Mouse (Mus musculus) spleen, postnatal 4 days (tissue): ENCODE data around the gene Hoxb2.

Source experiments
- DNase-seq, 2 experiments: peaks; one replicate each; pipeline ENCODE4 v3.0.0; 2022; ENCODE audit warnings: low spot score in 2 of 2

Hoxb2 gene

DNA sequence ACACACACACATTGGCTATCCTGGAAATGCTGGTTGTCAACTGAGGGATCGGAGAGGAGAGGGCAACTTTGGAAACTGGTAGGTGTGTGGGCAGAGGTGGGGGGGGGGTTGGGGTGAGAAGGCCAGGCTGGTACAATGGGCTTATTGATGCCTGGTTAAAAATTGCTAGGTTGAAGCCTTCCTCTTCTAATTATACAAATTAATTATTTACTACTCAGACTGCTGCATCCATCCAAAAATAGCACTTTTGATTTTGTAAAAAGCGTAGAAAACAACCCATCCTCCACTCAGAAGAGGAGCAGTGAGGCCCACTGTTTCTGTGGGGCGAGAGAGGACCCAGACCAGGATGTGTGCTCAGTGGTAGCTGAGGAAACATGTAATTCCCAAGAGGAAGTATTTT, 15.3 kb upstream of the Hoxb2 start:
- no peak for DNase-seq

DNA sequence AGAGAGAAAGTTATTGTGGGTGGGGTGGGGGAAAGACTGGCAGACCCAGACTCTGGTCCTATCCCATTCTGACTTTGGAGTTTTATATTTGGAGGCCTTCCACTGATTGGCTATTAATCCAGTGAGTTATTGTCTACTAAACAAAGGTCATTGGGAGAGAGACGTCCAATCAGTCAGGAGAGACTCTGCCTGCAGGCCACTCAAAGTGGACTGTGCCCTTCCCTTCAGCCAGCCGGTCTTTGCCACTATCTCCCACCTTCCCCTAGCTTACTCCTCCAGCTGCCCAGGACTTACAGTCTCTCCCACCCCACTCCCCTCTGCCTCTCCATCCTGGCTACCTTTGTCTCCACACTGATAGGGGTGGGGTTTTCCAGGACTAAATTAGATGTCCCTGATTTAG, 13.7 kb upstream of the Hoxb2 start:
- no peak for DNase-seq

DNA sequence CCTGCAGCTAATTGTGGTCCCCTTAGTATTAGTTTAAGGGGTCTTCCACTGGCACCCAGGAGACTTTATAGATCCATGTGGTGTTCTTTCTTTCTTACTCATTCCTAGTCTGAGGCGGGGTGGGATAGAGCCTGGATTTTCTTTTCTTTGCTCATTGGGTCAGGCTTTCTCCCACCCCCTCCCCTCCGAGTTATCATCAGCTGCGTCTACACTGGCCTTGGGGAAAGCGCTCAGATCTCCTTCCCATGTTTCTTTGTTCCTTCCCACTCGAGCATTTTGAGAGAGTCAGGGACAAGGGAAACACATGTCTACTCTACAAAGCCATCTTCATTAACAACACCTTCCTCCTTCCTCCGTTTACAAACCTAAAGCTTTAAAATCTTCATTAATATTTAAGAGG, 13.3 kb upstream of the Hoxb2 start:
- no peak for DNase-seq

DNA sequence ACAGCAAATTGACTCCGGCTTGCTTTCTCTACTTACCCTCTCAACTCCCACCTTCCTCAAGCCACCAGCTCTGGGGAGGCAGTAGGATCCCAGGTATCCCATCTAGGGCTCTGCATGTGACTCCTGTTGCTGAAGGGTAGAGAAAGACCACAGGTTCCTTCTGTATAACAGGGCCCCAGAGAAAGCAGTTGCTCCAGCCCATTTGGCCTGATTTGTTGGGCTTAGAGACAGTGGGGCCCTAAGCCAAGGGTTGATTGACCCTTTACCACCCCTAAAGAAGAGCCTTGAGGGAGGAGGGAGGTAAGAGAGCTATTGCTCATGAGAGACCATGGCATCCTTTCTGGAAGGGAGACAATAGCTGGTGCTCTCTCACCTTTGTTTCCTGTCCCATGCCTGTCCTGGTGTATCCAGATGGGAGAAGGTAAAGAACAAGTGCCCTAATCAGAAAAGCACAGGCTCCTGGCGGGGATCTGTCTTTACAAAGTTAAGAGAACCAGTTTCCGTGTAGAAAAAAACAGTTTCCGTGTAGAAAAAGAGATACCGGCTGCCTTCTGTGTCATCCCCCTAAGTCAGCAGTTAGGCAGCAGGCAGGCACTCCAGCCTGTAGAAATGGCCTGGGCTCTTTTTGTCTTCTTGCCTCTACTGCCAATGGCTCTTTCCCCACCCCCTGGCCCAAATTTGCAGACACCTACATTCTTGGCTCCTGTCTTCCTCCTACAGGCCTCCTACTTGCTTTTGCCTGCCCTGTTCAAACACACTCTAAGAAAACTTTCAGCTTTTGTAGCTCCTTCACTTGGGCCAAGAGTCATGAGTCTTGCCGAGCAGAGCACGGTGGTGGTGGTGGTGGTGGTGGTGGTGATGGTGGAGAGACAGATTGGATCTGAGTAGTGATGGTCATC, 11.1 kb upstream of the Hoxb2 start:
- no peak for DNase-seq

DNA sequence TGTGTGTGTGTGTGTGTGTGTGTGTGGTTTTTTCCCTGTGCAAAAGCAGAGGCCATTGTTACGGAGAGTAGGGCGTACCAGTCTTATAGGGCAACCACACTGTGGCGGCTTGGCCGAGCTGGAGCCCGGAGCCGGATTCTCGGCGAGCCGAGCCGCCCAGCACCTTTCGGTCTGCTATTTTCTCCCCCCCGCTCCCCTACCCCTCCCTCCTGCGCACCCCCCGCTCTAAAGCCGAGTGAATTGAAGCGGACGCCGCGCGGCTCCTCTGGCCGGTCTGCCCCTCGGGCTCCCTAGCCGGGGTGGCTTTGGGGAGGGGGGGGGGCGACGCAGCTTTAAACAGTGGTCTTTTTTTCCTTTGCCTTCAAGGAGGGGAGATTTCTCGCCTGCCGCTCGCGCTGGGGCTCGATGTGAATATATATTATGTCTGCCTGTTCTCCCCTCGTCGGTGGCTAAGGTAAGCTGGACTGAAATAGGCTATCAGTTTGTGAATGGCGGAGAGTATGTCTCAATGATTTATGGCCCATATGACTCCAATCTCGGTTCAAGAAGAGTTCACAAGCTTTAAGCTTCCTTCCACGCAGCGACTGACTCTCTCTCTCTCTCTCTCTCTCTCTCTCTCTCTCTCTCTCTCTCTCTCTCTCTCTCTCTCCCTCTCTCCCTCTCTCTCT, 9.5 kb upstream of the Hoxb2 start:
- no peak for DNase-seq

DNA sequence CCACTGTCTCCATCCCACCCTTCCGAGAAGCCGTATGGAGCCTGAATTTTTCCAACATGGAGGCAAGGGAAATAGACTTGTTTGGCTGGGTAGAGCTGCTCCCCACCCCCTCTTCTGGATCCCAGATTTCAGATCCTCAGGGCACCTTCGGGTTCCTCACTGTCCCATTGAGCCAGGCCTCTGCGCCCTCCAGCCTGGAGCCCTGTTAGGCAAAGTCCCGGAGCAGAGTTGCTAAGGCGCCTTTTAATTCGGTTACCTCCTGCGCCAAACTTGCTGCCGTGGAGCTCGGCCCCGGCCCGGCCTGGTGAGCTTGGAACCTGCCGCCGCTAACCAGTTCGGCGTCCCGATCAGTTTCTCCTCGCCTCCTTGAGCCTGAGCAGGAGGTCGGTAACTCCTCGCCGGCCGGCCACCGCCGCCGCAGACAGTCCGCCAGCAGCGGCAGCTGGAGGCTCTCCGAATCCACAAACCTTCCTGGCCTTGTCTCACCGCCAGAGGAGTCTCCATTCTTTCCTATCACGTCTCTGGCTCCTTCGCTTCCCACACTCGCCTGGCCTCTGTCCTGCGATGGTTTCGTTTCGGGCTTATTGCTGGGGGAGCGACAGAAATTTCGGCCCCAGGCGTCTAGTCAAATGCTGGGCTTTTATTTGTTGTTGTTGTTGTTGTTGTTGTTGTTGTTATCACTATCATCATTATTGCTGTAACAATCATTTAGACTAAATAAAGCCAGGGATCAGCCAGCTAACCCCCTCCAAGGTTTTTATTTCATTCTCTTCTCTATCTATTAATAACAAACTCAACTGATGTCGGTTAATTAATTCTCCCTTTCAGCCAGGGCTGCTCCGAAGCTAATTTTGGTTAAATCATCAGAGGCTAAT, 8.4 kb upstream of the Hoxb2 start:
- DNase-seq = no peak

DNA sequence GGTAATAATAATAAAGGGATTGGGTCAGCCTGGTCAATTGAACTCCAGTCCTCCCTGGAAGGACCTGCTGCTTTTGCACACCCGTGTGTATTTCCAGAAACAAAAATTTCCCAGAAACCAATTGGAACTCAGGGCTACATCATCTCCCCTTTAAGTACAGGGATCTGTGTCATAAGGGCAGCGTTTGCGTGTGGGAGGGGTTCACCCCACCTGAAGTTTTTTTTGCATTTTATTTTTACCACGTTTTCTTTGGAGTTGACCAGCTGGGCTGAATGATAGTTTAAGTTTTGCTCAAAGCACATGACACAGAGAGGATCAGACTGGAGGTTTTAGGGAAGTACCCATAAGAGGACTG, 7.8 kb upstream of the Hoxb2 start:
- DNase-seq = no peak

DNA sequence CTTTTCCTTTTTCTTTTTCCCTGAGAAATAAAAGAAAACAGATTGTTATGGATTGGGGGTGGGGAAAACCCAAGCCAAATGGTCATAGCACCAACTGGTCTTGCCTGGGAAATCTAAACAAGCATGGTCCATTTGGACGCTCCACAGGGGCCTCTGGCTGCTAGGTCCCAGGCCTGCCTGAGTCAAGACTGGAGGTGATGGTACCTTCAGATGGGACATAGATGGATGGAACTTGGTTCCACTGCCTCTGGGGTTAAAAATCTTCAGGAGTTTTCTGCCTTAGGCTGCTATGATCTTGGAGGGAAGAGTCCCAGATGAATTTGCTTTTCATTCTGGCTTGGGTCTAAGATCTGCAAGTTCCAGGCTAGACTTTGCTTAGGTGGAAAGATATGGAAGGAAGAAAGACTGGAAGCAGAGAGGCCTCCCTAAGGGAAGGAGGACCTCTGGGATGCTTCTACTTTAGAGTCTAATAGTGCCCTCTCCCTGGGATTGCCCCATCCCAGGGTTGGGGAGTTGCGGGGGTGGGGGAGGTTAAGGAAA, 7.0 kb upstream of the Hoxb2 start:
- DNase-seq = no peak

DNA sequence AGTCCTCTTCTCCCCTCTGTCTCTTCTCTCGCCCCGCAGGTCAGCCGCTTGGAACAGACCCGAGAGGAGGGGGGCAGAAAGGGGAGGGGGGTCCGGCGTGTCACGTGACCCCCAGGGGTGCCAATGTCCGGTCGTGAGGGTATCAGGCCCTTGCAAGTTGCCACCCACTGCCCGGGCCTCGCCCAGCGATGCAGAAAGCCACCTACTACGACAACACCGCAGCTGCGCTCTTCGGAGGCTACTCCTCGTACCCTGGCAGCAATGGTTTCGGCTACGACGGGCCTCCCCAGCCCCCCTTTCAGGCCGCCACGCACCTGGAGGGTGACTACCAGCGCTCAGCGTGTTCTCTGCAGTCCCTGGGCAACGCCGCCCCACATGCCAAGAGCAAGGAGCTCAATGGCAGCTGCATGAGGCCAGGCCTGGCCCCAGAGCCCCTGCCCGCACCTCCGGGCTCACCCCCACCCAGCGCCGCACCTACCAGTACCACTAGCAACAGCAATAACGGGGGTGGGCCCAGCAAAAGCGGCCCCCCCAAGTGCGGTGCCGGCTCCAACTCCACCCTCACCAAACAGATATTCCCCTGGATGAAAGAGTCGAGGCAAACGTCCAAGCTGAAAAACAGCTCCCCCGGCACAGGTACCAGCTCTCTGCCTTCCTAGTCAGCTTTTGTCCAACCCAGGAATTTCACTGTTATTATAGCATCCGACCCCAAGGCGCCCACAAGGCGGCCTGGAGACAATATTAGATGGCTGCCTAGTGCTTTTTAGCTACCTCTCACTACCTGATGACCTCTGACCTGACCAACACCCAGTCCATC, 6.1 kb upstream of the Hoxb2 start:
- no peak for DNase-seq

DNA sequence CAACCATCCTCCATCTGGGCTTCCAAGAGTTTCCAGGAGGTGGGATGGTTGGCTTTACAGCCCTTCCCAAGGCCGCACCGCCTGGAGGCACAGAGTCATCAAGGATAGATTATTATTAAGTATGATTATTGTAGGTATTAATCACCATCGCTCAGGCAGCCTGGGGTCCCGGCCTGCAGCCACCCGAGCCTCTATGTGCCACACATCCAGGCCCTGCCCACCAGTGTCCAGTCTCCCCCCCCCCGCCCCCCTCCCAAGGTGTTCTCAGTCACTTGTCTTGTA, 5.5 kb upstream of the Hoxb2 start:
- DNase-seq = no peak

DNA sequence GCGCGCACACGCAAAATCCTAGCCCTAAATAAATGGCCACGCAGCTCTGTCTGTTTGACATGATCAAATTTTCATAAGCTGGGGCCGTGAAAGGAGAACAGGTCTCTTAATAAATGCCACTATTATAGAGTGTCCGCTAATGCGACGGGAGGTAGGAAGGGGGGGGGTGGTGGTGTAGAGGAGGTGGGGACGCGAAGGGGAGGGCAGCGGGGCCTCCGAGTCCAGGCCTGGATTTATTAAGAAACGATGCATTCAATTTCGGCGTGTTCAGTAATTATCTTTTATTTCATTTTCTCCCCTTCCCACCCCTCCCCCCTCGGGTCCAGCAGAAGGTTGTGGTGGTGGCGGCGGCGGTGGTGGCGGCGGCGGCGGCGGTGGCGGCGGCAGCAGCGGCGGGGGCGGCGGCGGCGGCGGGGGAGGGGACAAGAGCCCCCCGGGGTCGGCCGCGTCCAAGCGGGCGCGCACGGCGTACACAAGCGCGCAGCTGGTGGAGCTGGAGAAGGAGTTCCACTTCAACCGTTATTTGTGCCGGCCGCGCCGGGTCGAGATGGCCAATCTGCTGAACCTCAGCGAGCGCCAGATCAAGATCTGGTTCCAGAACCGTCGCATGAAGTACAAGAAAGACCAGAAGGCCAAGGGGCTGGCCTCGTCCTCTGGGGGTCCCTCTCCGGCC, 5.0 kb upstream of the Hoxb2 start:
- DNase-seq = no peak

DNA sequence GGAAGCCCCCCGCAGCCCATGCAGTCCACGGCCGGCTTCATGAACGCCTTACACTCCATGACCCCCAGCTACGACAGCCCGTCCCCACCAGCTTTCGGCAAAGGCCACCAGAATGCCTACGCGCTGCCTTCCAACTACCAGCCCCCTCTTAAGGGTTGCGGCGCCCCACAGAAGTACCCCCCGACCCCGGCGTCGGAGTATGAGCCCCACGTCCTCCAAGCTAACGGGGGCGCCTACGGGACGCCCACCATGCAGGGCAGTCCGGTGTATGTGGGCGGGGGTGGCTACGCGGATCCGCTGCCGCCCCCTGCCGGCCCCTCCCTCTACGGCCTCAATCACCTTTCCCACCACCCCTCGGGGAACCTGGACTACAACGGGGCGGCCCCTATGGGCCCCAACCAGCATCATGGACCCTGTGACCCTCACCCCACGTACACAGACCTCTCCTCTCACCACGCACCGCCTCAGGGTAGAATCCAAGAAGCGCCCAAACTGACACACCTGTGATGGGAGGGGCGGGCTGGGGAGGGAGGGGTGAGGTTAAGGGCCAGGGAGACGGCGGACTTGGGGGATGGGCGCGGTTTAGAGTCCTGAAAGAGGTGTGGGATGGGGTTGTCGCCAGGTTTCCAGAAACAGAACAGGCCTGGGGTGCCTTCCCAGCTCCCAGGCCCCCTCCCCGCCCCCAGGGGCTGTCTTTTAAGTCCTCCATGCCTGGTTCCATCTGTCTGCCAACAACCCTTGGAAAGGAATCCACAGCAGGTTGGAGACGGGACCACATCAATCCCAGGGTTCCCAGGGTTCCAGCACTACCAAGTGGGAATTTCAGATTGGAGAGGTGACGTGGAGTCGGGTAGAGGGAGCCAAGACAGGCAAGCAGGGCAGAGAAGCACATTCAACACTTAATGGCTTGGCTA, 4.2 kb upstream of the Hoxb2 start:
- DNase-seq = no peak

DNA sequence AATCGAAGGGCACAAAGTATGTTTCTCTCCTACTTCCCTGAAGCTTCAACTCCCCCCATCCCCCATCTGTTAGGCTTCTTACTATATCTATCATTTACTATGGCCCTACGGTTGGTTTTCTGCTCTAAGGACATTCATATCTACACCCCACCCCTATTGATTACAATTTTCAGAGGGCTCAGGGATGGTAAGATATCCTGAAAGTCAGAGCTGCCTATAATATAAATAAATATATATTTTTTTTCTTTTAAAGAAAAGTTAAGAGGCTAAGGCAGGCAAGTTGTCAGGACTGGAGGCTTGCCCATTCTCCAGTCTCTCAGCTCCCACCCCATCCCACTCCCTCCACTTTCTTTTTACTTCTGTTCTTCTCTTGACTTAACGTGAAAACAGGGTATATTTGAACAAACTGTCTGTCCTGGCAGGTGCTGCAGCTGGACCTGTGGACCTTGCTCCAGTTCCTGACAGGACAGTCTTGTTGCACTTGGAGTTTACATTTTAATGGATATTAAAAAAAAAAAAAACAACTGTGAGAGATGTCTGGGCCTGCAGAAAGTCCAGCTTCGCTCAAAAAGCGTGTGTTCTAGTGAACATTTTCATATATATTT, 3.3 kb upstream of the Hoxb2 start:
- DNase-seq = no peak

DNA sequence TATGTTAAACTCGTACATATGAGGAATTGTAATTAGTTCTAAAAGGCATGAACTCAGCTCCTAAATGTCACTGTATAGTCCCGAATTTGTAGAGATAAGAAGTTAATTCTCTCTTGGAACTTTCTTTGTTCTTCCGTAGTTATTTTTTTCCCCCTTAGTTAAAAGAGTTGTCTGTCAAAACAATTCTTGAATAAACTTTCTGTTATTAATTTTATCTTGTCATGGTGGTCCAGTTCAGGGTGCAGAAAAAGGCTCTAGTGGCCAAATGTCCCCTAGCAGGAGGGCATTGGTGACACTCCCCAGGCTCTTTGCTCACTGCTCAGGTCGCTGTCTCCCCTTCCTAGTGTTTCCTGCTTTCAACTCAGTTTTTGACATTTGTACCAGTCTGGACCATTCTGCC, 2.6 kb upstream of the Hoxb2 start:
- no peak for DNase-seq

DNA sequence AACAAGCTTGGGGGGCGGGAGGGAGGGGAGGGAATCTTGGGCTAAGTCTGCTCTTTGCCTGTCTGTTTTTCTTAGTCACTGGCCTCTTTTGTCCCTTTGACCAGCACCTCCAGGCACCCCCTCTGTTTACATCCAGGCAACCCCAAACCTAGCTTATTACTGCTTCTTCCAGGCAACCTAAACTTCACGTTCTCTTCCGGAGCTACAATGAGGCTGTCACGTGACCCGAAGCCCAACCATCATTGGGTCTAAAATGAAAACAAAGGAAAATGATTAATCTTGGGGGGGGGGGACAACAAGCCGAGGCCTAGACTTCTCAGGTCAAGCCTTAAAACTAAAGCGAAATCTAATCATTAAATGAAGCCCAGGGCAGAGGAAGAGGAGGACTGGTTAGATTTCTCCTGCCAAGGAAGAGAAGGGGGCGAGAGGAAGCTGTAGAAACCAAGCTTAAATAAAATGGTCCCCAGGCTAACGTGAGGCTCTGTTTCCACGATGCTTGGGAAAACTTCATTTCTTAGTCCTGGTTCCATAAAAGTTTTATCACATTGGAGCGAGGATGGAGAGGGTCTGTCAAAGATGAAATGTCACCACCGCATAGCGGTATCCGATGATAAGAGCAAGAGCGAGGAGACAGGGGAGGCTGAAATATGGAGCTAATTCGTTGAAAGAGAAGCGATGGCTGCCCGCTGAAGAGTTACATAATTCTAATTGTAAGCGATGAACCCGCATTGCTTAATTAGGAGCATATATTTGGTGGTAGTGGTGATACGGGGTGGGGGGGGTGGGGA, 2.0 kb upstream of the Hoxb2 start:
- DNase-seq = no peak

DNA sequence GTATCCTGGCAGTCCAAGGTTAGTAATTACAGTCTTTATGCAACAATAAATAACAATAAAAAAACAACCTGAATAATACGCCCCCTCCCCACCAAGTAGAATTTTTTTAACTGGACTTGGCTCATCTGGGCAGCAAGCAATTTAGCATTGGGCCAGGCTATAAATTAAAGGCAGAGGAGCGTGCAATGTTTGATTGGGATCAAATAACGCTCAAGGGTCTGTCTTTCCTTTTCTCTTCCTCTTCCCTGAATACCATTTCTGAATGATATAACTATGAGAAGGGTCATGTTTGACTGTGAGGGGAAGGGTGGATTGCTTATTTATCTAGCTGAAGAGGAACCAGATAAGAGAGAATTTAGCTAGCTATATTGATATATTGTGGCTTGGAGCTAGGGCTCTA, 1.3 kb upstream of the Hoxb2 start:
- DNase-seq = no peak

DNA sequence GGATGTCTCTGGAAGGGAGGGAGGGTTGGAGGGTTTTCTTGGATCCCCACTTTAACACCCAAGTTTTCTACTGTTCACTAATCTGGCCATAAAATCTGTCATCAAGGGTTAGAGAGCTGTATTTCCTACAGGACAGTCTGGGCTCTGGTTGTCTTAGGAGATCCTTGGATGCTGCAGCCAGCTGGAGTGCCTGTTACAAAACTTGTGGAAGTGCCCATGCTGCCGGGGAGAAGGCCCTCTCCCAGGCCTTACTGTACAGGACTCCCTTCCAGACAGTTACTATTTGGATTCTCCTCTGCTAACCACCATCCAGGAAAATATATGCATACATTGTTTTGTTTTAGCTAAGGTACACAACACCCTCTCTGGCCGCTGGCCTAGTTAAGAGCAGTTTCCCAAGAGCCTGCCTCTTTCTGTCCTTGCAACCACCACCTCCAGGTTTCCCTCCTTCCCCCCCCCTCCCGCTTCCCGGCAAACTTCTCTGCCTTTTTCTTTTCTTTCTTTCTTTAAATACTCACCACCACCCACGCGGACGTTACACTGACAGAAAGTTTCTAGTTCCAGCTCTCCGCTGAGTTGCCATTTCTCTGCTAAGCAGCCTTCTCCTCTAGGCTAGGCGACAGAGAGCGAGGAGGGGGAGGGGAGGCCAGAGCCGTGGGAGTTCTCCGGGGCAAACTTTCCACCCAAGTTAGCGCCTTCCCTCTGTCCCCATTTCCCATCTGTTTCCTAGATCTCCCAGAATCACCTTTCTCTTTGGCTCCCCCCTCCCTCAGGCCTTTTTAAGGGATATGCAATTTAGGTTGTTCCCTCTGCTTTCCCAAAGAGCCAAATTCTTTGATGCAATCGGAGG, 609 bp upstream of the Hoxb2 start:
- no peak for DNase-seq

DNA sequence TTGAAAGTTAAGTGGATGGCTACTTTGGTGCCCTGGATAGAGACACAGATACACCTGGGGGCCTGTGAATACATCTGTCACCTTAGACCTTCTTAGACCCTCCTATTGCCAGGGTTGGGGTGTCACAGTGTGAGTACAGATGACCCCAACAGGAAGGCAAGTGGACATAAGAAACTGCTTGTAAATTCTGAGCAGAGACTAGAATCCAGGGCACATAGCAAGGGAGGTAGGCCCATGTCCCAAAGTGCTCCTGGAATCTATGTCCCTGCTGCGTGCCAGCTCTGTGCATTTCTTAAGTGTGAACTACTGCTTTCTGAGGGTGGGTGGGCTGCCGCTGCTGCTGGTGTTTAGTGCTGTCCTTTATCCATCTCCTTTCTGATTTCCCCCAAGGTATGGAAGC, 466 bp downstream of the Hoxb2 start:
- no peak for DNase-seq
